Mouse (Mus musculus) embryo, embryonic 9.5 days (tissue): ENCODE measurements at regions not wholly inside any gene's neighbourhood (a gene's known extent, or its start where the extent isn't known, plus 50 kb on each side); places are given as distances from the start of the nearest gene placed in this dataset.

Experiments
- DNase-seq: peaks from one replicate; pipeline ENCODE4 v3.0.0-alpha.2; 2017; ENCODE audit errors: extremely low spot score

GRCm38 (mm10) chr11:19827996-19828395 is 96.2 kb upstream of the Spred2 start:
- DNase-seq, result no peak

- no peak for DNase-seq
Measured at GRCm38 (mm10) chr11:19828959-19829401, 95.2 kb upstream of the Spred2 start.

GRCm38 (mm10) chr11:19829564-19830279 is 94.5 kb upstream of the Spred2 start:
- no peak for DNase-seq

- peak; percentile 72 for DNase-seq
Measured at GRCm38 (mm10) chr11:19830280-19831062, 93.7 kb upstream of the Spred2 start.

GRCm38 (mm10) chr11:19834561-19834960 is 89.6 kb upstream of the Spred2 start:
- DNase-seq, result no peak

- DNase-seq, result no peak
Measured at GRCm38 (mm10) chr11:19835221-19835745, 88.9 kb upstream of the Spred2 start.

GRCm38 (mm10) chr11:19838932-19839331 is 85.2 kb upstream of the Spred2 start:
- no peak for DNase-seq

GRCm38 (mm10) chr11:19843084-19843483 is 81.1 kb upstream of the Spred2 start:
- DNase-seq, result no peak

- DNase-seq, result no peak
Measured at GRCm38 (mm10) chr11:19847910-19848309, 76.3 kb upstream of the Spred2 start.

GRCm38 (mm10) chr11:19848412-19848811 is 75.8 kb upstream of the Spred2 start:
- DNase-seq, result no peak

- DNase-seq, result no peak
Measured at GRCm38 (mm10) chr11:19849347-19849811, 74.8 kb upstream of the Spred2 start.

GRCm38 (mm10) chr11:19849844-19850420 is 74.2 kb upstream of the Spred2 start:
- DNase-seq, result no peak

GRCm38 (mm10) chr11:19851022-19851615 is 73.1 kb upstream of the Spred2 start:
- no peak for DNase-seq

GRCm38 (mm10) chr11:19861596-19861995 is 62.6 kb upstream of the Spred2 start:
- no peak for DNase-seq

- no peak for DNase-seq
Measured at GRCm38 (mm10) chr11:19863327-19863726, 60.8 kb upstream of the Spred2 start.

GRCm38 (mm10) chr11:19866262-19866661 is 57.9 kb upstream of the Spred2 start:
- DNase-seq, result no peak

- DNase-seq, result no peak
Measured at GRCm38 (mm10) chr11:19869671-19870070, 54.5 kb upstream of the Spred2 start.

- no peak for DNase-seq
Measured at GRCm38 (mm10) chr11:19870136-19870535, 54.0 kb upstream of the Spred2 start.

GRCm38 (mm10) chr11:19873796-19874195 is 50.4 kb upstream of the Spred2 start:
- no peak for DNase-seq
